Comparison of ENCODE assay signal across 8 mouse cellular contexts in the genomic region with DNA sequence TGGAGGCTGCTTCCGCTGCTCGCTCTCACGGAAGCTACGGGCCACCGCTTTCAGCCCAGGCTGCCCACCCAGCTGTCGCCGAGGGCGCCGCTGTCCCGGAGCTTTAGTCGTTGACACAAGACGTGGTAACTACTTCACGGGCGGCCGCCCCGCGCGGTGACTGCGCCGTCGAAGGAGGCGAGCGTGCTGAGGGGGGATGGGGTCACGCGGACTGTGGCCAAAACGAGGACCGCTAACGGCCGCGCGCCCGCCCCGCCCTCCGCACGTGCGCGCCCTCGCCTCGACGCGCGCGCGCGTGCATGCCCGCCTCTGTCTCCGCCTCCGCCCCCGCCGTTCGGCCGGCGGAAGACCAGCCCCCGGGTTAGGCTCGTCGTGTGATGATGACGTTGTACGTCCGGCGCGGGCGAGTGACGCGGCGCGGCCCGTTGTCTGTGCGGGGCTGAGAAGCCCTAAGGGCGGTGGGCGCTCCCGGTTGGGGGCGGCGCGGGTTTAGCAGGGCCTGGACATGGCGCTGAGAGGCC. TPM values are rescaled to one million over a fixed set of nuclear protein-coding genes. Genes with fewer than 3 reads are reported as not detected.
A peak's percentile ranks its signal among the peaks of the same experiment; 100 is the strongest.
DNase-seq lines count a peak whose midpoint lies in the region; ATAC-seq lines count a peak whose summit lies in the region.

TSS of gene Phf7 (minus strand) at position 234 of the 521 bp plus-strand sequence.
TSS of gene Bap1 (plus strand) at position 367 of the 521 bp plus-strand sequence.

- H3K9ac ChIP-seq in intestine, embryonic 14.5 days (ENCODE audit: low read length), result peak within 1 kb of the TSS; percentile 96

- peak; percentile 94 for ATAC-seq in intestine, embryonic 14.5 days (replicated peaks; ENCODE audit: low FRiP score, low TSS enrichment, low read depth)
- peak; percentile 79 for ATAC-seq in megakaryocyte-erythroid progenitor cell, adult 5-6 weeks (replicated peaks; ENCODE audit: low FRiP score, low TSS enrichment, poor library complexity, severe bottlenecking)

- H3K4me1 ChIP-seq in intestine, embryonic 14.5 days (replicated peaks; ENCODE audit: control insufficient read depth, insufficient read depth, low read length), result peaks cover 10% of the 10 kb centered on the region; the same call in 1 of the 2 replicates

- no peaks in the 10 kb centered on the region for H3K27me3 ChIP-seq in intestine, embryonic 14.5 days (replicated peaks; ENCODE audit: control insufficient read depth, insufficient read depth, low read length)

- intact Hi-C loops in left cerebral cortex, postnatal 14 days (cut with DNase I), result loop anchor here (5.0 kb wide), 1 partner anchor 44 kb away; the partner anchor contains the start of gene Tnnc1

- peak; percentile 96 for DNase-seq in adrenal gland, adult 2 months
- peak; percentile 96 for DNase-seq in embryo, embryonic 11 days
- peak; percentile 93 for DNase-seq in gastrocnemius, postnatal 25 days
- peak; percentile 100 for DNase-seq in intestine, embryonic 14.5 days (ENCODE audit: low spot score)
- DNase-seq in left cerebral cortex, postnatal 14 days (ENCODE audit: low spot score in 2 of 2), result peak; percentile 96 to 97
- DNase-seq in right cerebral cortex, postnatal 14 days, result peak; percentile 96
- peak; percentile 98 for DNase-seq in urinary bladder, postnatal 25 days (ENCODE audit: low spot score)

- peak within 1 kb of the TSS; percentile 92 for H3K27ac ChIP-seq in intestine, embryonic 14.5 days (ENCODE audit: low read depth)

- peak within 1 kb of the TSS; percentile 97 for H3K4me3 ChIP-seq in intestine, embryonic 14.5 days (ENCODE audit: low read depth, low read length)

- no peaks in the 10 kb centered on the region for H3K9me3 ChIP-seq in intestine, embryonic 14.5 days (ENCODE audit: control insufficient read depth, low read length)

- peak within 1 kb of the TSS; percentile 80 for H3K4me2 ChIP-seq in intestine, embryonic 14.5 days (ENCODE audit: low read length)

- peaks cover 36% of the 10 kb centered on the region for H3K36me3 ChIP-seq in intestine, embryonic 14.5 days (ENCODE audit: control insufficient read depth, insufficient read depth, low read length)

- under 1% methylated on average over 61 of the region's 75 CpGs for WGBS in intestine, embryonic 14.5 days

RNA-seq across cellular contexts. Expression of gene Phf7, which starts in this region (rescaled TPM):
- total RNA-seq in adrenal gland, adult 2 months (2021), result 1 to 10 TPM; 6.1 to 7.3 TPM
- polyA plus RNA-seq in adrenal gland, adult 2 months (2012; rRNA removed), result 4.6 and 4.8 TPM in 2 replicates
- 1 to 10 TPM; 5.2 to 6.3 TPM for total RNA-seq in gastrocnemius, postnatal 25 days (2021)
- polyA plus RNA-seq in intestine, embryonic 14.5 days (2014; fragmentation: Nextera tagmentation; extraction: Ambion mirVana), result 13.7 and 14.4 TPM in 2 replicates
- 1 to 10 TPM; 3.5 to 4.2 TPM for total RNA-seq in left cerebral cortex, postnatal 14 days (2021)
- 10.2 and 23.0 TPM in 2 replicates for total RNA-seq in megakaryocyte-erythroid progenitor cell, adult 5-6 weeks (2014; fragmentation: Nextera tagmentation)
- total RNA-seq in megakaryocyte-erythroid progenitor cell, adult 5-6 weeks (2017), result 9.8 and 15.7 TPM in 2 replicates

RNA-seq across cellular contexts. Expression of gene Bap1, which starts in this region (rescaled TPM):
- total RNA-seq in adrenal gland, adult 2 months (2021), result 10 to 100 TPM; 59.5 to 60.5 TPM
- polyA plus RNA-seq in adrenal gland, adult 2 months (2012; rRNA removed), result 63.2 and 72.0 TPM in 2 replicates
- total RNA-seq in gastrocnemius, postnatal 25 days (2021), result 10 to 100 TPM; 41.2 to 43.0 TPM
- polyA plus RNA-seq in intestine, embryonic 14.5 days (2014; fragmentation: Nextera tagmentation; extraction: Ambion mirVana), result 78.9 and 84.9 TPM in 2 replicates
- 100 to 1,000 TPM; 132 to 133 TPM for total RNA-seq in left cerebral cortex, postnatal 14 days (2021)
- total RNA-seq in megakaryocyte-erythroid progenitor cell, adult 5-6 weeks (2014; fragmentation: Nextera tagmentation), result 42.7 and 43.6 TPM in 2 replicates
- 65.4 and 67.9 TPM in 2 replicates for total RNA-seq in megakaryocyte-erythroid progenitor cell, adult 5-6 weeks (2017)

Comparison
In these comparisons a context has a peak if more than half of its experiments do, and no peak if none do; other contexts are left out.
1. Peak in every context shown above with its lines: DNase-seq, ATAC-seq, H3K4me3 ChIP-seq and H3K27ac ChIP-seq.